Mouse (Mus musculus) cerebellum, adult (tissue): ENCODE measurements around the gene Ulk1.
"Not testable (repeated sequence)": the region's sequence is repeated elsewhere in the genome, so short reads cannot be mapped to it uniquely, and the experiment has no call there.

Experiments used
- ATAC-seq: cut with Nextera tagmentation; 2 replicates; pipeline ENCODE4 v1.9.2; 2017; ENCODE audit warnings: mild to moderate bottlenecking, moderate library complexity, mixed read lengths; ENCODE audit not compliant: insufficient number of reproducible peaks, low FRiP score, low TSS enrichment

Ulk1 gene

DNA sequence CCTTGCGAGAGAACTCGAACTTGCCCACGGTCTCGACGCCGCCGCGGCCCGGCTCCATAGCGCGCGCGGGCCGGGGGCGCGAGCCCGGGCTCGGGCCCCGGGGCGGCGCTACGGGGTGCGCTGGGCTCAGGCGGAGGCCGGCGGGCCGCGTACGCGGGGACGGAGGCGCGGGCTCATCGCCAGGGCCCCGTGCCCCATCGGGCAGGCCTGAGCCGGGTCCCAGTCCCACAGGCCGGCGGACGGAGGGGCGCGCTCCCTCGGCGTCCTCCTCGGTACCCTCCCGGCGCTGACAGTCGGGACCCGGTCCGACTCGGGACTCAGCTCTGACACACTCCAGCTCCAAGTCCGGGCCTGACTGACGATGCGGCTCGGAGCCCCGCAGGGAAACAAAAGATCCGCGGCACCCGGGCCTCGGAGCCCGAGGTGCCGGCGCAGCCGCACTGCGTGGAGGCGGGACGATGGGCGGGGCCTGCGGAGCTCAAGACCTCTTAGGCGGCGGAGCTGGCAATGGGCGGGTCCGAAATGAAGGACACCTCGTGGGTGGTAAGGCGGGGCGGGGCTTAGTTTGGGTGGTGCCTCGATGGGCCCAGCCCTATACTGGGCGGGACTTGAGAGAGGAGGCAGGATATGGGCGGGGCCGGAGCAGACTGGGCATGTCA is at the start of gene Ulk1:
Gene Ulk1 (minus strand): TSS at position 431 of the 659 bp plus-strand sequence.
- peak; percentile 92 for ATAC-seq

DNA sequence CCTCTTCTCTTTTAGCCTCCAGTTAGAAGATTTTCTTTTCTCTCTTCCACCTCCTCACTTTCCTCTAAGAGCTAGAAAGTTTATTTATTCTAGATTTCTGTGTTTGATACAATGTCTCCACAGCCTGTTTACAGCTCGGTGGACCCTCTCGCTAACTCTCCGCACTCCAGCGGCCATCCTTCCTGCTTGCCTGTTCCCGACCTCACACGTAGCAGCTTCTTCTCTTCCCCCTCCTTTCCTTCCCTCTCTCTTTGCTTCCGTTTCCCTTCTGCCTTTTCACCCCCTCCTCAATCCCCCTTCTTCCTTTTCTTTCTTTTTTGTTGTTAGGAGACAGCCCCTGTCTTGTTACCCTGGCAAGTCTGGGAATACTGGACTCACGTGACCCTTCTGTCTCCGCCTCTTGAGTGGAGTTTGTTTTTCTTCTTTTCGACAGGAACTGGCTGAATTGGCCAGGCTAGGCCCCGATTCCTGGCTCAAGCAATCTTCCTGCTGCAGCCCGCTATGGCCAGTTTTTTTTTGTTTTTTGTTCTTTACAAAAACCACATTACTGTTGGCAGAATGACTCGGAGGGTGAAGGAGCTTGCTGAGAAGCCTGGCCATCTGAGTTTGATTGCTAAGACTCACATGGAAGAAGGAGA is 49.2 kb upstream of the Ulk1 start:
- no peak for ATAC-seq

DNA sequence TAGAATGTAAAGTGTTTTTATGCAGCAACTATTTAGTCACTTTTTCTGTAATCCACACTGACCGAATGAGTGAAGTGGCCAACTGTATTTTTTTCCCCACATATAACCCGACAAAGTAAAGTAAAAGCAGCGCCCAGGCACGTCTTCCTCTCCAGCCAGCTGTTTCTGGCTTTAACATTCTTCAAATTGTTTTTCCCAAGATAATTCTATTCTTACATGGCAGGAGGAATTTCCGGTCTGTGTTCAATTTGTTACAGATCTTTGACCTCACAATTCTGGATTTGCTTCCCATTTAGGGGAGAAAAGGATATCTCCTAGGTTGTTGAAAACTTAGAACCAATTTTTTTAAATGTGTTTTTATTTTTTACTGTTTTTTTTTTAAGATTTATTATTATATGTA is 47.2 kb upstream of the Ulk1 start:
- no peak for ATAC-seq

DNA sequence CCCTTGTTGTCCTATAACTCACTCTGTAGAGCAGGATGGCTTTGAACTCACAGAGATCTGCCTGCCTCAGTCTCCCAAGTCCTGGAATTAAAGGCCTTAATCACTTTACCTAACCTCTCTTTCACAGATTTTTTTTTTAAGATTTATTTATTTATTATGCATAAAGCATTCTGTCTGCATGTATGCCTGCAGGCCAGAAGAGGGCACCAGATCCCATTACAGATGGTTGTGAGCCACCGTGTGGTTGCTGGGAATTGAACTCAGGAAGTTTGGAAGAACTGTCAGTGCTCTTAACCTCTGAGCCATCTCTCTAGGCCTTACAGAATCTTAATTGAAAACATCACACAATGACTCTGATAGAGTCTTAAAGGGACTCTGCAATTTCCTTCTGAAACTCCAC is 43.1 kb upstream of the Ulk1 start:
- ATAC-seq = no peak

DNA sequence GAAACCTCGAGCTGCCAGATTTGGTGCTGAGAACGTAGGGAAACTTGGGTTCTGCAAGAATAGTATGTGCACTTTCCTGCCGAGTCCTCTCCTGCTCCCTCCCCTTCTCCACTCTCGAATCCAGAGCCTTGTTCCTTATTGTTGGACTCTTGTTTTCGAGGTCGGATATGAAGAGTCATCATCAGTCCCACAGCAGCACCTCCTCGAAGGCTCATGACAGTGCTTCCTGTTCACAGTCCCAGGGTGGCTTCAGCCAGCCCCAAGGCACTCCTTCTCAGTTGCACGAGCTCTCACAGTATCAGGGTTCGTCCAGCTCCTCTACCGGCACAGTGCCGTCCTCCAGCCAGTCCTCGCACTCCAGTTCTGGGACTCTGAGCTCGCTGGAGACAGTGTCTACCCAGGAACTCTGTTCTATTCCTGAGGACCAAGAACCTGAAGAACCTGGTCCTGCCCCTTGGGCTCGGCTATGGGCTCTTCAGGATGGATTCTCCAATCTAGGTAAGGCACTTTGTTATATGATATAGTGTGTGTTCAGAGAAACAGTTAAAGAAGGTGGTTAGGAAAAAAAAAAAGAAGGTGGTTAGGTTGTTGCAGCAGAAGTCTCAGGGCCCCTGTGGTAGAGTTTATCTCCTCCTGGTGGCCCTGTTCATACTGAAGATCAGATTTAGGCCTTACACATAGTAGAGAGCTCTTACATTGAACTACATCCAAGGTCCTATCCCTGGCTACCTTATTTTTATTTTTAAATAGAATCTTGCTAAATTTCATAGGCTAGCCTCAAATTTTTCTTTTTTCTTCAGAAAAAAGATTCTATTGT is 31.4 kb upstream of the Ulk1 start:
- no peak for ATAC-seq

DNA sequence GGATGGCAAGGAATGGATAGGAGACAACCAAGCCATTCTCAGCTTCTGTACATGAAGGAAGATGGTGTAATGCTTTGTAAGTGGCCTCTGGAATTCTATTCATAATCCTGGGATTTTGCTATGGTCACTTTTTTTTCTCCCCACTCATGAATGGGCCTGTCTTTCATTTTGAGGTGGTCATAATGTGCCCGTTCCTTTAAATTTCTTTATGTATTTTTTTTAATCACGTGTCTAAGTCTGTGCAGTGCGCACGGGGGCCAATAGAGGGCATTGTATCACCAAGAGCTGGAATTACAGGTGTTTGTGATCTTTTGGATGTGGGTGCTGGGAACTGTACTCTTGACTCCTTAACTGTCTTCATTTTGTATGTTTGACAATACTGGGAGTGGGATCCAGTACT is 30.6 kb upstream of the Ulk1 start:
- no peak for ATAC-seq

DNA sequence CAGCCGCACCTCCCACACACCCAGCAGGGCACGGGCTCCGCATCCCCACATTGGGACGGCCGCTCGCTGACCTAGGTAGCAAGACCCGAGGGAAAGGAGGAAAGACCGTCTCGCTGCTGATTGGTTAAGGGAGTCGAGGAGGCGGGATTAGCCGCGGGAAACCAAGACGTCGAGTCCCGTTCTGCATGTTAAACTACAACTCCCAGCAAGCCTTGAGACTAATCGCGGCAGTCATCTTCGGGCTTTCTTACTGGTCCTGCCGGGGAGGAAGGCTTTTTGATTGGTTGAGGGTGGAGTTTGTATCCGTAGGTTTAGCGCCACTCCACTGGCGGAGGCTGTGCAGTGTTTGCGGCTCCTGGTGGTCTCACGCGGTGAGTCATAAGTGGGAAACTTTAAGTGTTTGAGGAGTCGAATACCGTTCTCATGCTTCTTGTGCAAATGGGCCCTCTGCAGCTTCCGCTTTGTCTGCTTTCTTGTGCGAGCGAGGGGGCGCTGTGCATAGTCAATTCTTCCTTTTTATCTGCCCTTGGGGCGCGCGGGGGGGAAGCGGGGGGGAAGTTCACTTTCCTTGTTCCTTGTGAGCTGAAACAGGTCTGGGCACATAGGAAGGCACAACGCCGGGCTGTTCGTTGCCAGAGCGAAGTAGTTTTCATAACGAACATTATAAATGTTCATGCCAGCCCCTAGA is 29.9 kb upstream of the Ulk1 start, which contains the start of the genes Hscb and Chek2:
Gene Hscb (minus strand): TSS at position 100 of the 688 bp plus-strand sequence.
Gene Chek2 (plus strand): TSS at position 302 of the 688 bp plus-strand sequence.
- ATAC-seq = peak; percentile 99

DNA sequence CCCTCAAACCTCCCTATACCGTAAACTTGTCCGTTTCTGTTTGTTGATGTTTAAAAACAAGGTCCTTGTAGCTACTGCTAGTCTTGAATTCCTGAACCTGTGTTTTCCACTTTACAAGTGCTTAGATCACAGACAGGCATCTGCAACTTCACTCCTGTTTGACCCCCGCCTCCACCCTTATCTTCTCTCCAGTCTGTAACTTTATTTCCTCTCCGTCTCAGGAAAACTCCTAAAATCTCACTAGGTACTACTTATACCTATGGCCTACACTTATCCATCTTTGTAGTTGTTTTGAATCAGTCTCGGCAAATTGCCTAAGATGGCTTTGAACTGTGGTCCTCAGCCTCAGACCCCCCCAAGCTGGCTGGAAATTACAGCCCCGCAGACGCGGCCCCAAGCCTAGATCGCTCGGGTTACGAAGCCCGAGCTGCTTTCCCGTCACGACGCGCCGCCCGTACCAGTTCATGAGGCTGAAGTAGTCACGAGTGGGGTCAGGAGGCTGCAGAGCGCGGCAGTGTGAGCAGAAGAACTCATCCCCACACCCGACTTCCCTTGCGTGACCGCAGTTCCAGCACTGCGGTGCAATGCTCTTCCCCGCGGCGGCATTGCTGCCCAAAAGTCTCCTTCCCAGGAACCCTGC is 29.3 kb upstream of the Ulk1 start:
- ATAC-seq = no peak; the same call in 1 of the 2 replicates

DNA sequence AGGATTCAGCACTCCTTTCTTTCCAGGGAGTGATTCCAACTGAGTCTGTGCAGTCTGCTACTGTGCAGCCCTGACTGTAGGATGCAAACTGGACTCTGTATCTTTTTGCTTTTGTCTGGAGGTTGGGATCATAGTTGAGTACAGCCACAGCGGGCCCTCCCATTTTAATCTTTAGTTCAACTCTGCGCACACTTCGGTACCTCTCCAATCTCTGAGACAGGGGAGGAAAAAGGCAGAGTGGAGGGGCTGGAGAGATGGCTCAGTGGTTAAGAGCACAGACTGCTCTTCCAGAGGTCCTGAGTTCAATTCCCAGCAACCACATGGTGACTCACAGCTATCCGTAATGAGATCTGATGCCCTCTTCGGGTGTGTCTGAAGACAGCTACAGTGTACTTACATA is 28.1 kb upstream of the Ulk1 start:
- not testable (repeated sequence) for ATAC-seq

DNA sequence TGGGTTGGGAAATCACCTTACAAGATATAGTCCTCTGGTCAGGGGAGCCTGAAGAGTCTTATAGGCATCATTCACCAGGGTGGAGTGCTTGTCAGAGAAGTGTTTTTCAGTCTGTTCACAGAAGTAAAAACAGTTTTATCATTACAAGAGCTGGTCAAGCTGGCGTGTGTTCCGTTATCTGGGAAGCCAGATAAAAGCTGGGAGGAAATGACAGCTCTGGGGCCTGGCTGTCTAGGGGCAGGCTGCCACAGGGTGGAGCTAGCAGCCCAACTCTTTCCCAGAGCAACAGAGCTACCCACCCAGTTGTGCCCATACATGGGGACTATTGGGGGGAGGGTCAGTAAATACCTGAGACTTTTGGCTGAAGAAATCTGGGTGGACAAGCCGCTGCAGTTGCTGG is 26.1 kb upstream of the Ulk1 start:
- ATAC-seq = no peak

DNA sequence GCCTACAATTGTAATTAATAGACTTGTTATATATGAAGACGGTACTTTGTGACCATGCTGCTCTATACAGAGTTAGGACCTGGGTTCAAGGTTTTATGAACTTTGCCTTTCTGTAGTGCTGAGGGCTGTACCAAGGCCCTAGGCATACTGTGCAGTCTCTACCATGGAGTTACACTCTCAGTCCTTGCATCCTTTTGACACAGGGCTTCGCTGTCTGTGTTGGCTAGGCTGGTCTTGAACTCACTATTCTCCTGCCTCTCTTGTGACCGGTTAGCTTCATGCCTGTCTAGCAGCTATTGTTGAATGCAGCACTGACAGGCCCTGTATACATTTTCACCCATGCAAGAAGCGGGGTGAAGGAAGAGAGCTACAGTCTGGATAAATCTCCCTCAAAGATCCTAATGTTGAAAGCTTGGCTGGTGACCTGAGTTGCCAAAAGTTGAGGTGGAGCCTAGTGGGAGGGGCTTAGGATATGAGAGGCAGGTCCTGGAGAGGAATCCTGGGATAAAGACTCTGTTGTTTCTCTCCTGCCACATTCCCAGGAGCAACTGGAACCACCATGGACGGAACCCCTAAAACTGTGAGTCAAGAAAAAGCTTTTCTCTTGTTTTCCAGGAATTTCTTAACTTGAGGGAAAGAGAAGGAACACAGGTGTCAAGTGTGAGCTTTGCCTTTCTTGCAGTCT is 21.3 kb upstream of the Ulk1 start:
- no peak for ATAC-seq

DNA sequence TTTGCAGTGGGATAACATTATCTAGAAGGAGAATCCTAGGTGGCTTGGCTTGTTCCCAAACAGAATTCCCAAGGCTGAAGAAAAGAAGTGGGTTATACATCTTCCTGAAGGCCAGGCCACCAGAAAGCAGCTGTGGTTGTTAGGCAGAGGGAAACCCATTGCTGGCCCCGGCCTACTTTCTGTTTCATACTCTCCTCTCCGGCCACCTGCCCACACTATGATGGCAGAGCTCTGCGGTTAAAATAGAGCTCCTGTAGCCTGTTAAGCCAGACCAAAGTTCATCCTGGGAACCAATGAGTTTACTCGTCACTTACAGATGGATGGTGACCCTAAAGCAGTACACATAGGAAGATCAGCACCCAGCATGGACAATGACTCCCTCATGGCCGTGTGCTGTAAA is 17.7 kb upstream of the Ulk1 start:
- ATAC-seq = no peak

DNA sequence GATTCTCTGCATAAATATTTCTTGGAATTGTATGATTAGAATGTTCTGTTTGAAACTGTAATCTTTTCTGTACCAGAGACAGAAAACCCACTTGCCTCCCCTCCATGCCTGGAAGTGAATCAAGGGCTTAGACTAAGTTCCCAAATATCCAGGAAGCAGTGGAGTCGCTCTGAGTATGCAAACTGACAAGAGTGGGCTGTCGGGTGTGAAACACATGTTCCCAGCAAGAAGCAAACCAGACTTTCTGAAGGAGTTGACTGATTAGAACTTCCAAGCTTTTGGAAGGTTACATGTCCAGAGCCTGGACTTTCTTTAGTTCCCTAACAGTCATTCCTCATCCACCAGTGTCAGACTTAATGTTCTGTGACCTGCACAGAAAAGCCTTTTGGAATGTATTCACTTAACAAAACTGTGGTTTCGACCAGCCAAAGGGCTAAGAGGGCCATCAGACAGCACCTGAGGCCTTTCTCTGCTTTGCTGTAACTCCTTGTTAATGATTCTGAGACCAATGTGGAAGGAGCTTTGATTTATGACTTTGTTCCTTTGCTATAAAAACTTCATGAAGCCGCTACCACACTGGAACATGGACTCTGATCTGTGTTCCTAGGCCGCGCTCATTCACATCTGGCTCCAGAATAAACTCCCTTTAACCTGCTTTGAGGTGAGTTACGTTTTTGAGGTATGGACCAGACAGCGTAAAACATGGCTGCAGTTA is 17.0 kb upstream of the Ulk1 start:
- no peak for ATAC-seq

DNA sequence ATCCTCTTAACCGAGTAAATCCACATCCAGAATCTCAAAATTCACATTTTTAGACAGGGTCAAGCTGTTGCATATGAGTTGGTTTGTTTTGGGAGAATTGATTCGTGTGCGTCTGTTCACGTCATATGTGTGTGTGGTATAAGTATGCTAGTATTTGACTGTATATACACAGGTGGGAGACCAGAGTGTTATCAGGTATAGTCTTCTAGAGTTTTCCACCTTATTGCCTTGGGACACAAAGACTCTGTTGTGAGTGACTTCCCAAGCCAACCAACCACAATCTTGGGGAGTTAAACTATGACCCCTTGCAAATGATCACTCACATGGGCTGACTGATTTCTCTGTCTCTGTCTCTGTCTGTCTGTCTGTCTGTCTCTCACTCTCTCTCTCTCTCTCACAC is 14.5 kb upstream of the Ulk1 start:
- ATAC-seq = no peak

DNA sequence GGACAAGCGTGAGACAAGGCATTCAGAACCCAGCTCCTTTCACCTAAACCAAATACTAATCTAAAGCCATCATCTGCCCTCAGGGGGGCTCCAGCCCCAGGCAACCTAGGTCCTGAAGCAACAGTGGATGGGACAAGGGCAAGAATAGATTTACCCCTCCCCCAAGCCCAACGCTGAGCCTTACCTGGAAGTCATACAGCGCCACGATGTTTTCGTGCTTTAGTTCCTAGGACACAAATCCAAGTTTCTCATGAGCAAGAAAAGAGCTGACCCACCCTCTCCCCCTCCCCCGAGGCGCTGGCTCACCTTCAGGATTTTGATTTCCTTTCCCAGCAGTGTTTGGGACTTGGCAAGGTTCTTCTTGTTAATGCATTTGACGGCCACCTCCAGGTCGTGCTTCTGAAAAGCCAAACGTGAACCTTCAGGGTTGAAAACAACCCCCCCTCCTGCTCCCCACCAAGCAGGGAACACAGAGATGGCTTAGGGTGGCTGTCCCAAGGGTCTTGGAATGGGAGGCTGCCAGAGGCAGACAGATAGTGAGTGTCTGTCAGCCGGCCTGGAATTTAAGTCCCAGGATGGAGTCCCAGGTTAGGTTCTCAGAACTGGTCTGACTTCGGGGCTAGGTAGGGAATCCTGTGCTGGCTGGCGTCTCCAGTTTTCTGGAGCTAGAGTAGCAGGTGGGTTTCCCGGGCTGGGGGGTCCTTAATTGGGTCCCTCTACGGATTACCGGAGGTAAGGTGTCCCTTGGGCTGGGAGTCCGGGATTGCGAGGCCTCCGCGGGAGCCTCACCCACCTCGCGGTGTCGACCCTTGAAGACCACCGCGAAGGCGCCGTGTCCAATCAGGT is 853 bp downstream of the Ulk1 start:
- 0 out of 2 replicates have a peak, but pooled peaks have one; percentile 2 for ATAC-seq

DNA sequence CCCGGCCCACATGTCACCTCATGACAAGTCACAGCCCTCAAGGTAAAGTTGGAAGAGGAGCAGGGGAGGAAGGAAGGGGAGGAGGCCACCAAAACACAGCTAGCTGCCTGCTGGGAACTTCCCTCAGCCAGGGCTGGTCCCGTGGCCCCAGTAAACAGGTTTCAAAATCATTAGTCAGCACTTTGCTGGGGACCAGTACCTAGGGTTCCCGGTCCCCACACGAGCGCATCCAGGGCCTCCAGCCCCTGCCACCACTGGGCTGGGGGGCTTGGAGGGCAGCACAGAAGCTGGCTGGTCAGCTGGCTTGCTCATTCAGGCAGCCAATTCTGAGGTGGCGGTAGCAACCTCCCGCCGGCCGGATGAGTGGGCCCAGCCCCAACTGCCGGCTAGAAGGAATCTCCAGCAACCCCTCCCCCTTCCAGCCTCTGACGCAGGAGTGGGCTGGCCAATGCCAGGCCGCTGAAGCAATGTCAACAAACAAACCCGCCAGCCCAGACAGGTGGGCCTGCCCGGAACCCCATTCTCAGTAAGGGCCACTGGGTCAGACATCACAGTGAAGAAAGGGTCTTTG is 1.8 kb downstream of the Ulk1 start:
- peak; percentile 53; the same call in 1 of the 2 replicates for ATAC-seq

DNA sequence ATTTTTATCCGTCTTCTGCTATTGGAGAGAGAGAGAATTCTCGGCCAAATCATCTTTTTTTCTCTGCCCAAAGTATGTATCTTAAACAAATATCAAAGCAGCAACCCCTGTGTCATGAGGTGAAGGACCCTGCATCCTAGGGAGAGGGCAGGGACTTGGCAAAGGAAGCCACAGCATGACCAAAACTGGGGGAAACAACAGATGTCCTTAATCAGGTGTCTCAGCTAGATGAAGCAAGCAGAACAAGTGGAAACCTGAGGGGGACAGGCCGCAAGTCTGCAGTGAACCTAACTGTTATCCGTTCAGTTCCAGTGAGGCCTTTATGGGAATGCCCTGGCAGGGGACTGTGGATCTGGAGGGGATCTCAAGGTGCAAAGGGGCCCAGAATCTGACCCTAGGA is 2.4 kb downstream of the Ulk1 start:
- no peak for ATAC-seq

DNA sequence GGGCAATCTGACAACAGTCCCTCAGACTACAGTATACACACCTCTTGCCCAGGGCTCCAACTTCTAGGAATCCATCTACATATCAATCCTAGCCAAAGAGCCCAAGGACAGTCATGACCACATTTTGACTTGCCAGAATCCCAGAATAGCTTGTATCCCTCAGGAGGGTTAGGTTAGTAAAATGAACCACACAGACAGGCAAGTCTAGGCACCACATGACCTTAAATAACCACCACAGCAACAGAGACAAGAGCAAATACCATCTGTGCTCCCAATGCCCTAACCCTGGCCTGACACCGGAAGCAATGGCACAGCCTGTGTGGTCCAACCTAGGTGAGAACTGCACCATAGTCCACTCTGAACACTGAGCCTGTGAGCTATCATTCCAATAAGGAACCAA is 3.2 kb downstream of the Ulk1 start:
- no peak for ATAC-seq
